In genomic region chr14:56571310-56572093, GRCm38 (mm10) we compare ENCODE assay signal across 8 mouse cellular contexts. TPM values are rescaled to one million over a fixed set of nuclear protein-coding genes. Genes with fewer than 3 reads are reported as not detected.
DNase-seq lines count a peak whose midpoint lies in the region; ATAC-seq lines count a peak whose summit lies in the region.

No protein-coding gene starts in this region.

- H3K36me3 ChIP-seq in intestine, embryonic 14.5 days (ENCODE audit: control insufficient read depth, insufficient read depth, low read length): no peaks in the 10 kb centered on the region

- DNase-seq in adrenal gland, adult (ENCODE audit: inconsistent age in 2 of 2, low spot score in 1 of 2): peak; percentile 97 to 98
- peak; percentile 98 for DNase-seq in embryo, embryonic 10.5 days (ENCODE audit: low spot score)
- peak; percentile 95 for DNase-seq in gastrocnemius, postnatal 14 days
- peak; percentile 94 for DNase-seq in intestine, embryonic 14.5 days (ENCODE audit: low spot score)
- DNase-seq in left cerebral cortex, postnatal 14 days (ENCODE audit: low spot score in 2 of 2): peak; percentile 95 to 97
- peak; percentile 98 for DNase-seq in mesoderm, embryonic 11.5 days (ENCODE audit: low read depth, low spot score)
- DNase-seq in right cerebral cortex, postnatal 36 days (ENCODE audit: low spot score in 2 of 2): peak; percentile 94 to 95
- DNase-seq in yolk sac, embryonic 10.5 days (ENCODE audit: low spot score): peak; percentile 97

- H3K27ac ChIP-seq in intestine, embryonic 14.5 days (ENCODE audit: low read depth): 0 out of 2 replicates have a peak overlapping the region, but pooled peaks have one; percentile 36

- 0 out of 2 replicates have a peak, but pooled peaks cover 4% of the 10 kb centered on the region for H3K4me1 ChIP-seq in intestine, embryonic 14.5 days (replicated peaks; ENCODE audit: control insufficient read depth, insufficient read depth, low read length)

- intact Hi-C loops in gastrocnemius, postnatal 14 days (cut with DNase I; ENCODE audit: low total_unique reads): no loop called here
- intact Hi-C loops in left cerebral cortex, postnatal 14 days (cut with DNase I): no loop called here

- ATAC-seq in intestine, embryonic 14.5 days (replicated peaks; ENCODE audit: low FRiP score, low TSS enrichment, low read depth): peak; percentile 98

- WGBS in intestine, embryonic 14.5 days: under 1% methylated on average over 59 of the region's 59 CpGs

- peak overlapping the region; percentile 56 for H3K4me2 ChIP-seq in intestine, embryonic 14.5 days (ENCODE audit: low read length)

- H3K9ac ChIP-seq in intestine, embryonic 14.5 days (ENCODE audit: low read length): peak overlapping the region; percentile 66

- no peaks in the 10 kb centered on the region for H3K9me3 ChIP-seq in intestine, embryonic 14.5 days (ENCODE audit: control insufficient read depth, low read length)

- peak overlapping the region; percentile 81 for H3K4me3 ChIP-seq in intestine, embryonic 14.5 days (ENCODE audit: low read depth, low read length)

- no peaks in the 10 kb centered on the region for H3K27me3 ChIP-seq in intestine, embryonic 14.5 days (replicated peaks; ENCODE audit: control insufficient read depth, insufficient read depth, low read length)

RNA-seq across cellular contexts. Expression of gene Cenpj, which starts 3.7 kb away (rescaled TPM):
- total RNA-seq in gastrocnemius, postnatal 14 days (2021): 1 to 10 TPM; 1.9 to 3.1 TPM
- 8.8 and 10.3 TPM in 2 replicates for polyA plus RNA-seq in intestine, embryonic 14.5 days (2014; fragmentation: Nextera tagmentation; extraction: Ambion mirVana)
- total RNA-seq in left cerebral cortex, postnatal 14 days (2021): 1 to 10 TPM; 2.4 to 3.3 TPM

RNA-seq across cellular contexts. Expression of gene Parp4, which starts 3.9 kb away (rescaled TPM):
- total RNA-seq in gastrocnemius, postnatal 14 days (2021): 10 to 100 TPM in 1 of 2 experiments, 1 to 10 TPM in 1; 9.5 to 10.5 TPM
- polyA plus RNA-seq in intestine, embryonic 14.5 days (2014; fragmentation: Nextera tagmentation; extraction: Ambion mirVana): 4.3 and 4.7 TPM in 2 replicates
- total RNA-seq in left cerebral cortex, postnatal 14 days (2021): 1 to 10 TPM; 2.7 to 3.8 TPM

Comparison
In these comparisons a context has a peak if more than half of its experiments do, and no peak if none do; other contexts are left out.
1. Peak in every context shown above with its lines: DNase-seq, ATAC-seq, H3K4me3 ChIP-seq and H3K27ac ChIP-seq.